ENCODE assay signal across 17 mouse cellular contexts in genomic region chr13:15677106-15677760, GRCm38 (mm10).
A peak's percentile ranks its signal among the peaks of the same experiment; 100 is the strongest.
DNase-seq lines count a peak whose midpoint lies in the region; ATAC-seq and TF ChIP-seq lines count a peak whose summit lies in the region.
"Had no signal": no experiment of that assay in that cellular context is flagged by ENCODE, and none has a peak within 500 bp of the region (broad histone marks: within the 10 kb centered on the region; RNA-seq: fewer than 3 reads in every experiment).

No protein-coding gene starts in this region.

- ATAC-seq in forebrain, embryonic 11.5 days (replicated peaks; ENCODE audit: low FRiP score): 0 out of 2 replicates have a peak, but pooled peaks have one; percentile 23
- ATAC-seq in forebrain, embryonic 13.5 days: peak; percentile 90
- ATAC-seq in intestine, postnatal 0 days: 0 out of 2 replicates have a peak, but pooled peaks have one; percentile 29
- ATAC-seq in CD4-positive, CD25-positive, alpha-beta regulatory T cell, adult 4 months: no peak
- no peak for ATAC-seq in megakaryocyte progenitor cell, adult 5-6 weeks (replicated peaks; ENCODE audit: poor library complexity)
- ATAC-seq: liver, embryonic 12.5 days had no signal

- H3K4me3 ChIP-seq in forebrain, embryonic 11.5 days (ENCODE audit: low read depth, low read length): no peak overlapping the region
- H3K4me3 ChIP-seq in forebrain, embryonic 10.5 days: no peak overlapping the region
- no peak overlapping the region for H3K4me3 ChIP-seq in forebrain, embryonic 13.5 days
- no peak overlapping the region for H3K4me3 ChIP-seq in intestine, postnatal 0 days (ENCODE audit: low read depth, low read length)
- H3K4me3 ChIP-seq: embryonic facial prominence, embryonic 15.5 days; heart, embryonic 12.5 days; kidney, embryonic 15.5 days; limb, embryonic 10.5 days; liver, embryonic 12.5 days; lung, embryonic 15.5 days had no signal

- WGBS in forebrain, embryonic 11.5 days: 94% methylated on average over 4 of the region's 4 CpGs
- 94% methylated on average over 4 of the region's 4 CpGs for WGBS in forebrain, embryonic 10.5 days
- 74% methylated on average over 4 of the region's 4 CpGs for WGBS in forebrain, embryonic 13.5 days
- 91% methylated on average over 4 of the region's 4 CpGs for WGBS in intestine, postnatal 0 days

- H3K4me1 ChIP-seq in forebrain, embryonic 11.5 days (replicated peaks; ENCODE audit: control insufficient read depth, insufficient read depth, low read length): no peaks in the 10 kb centered on the region
- peaks cover 4% of the 10 kb centered on the region; the same call in 1 of the 2 replicates for H3K4me1 ChIP-seq in forebrain, embryonic 10.5 days
- H3K4me1 ChIP-seq in forebrain, embryonic 13.5 days: peaks cover 15% of the 10 kb centered on the region
- H3K4me1 ChIP-seq in intestine, postnatal 0 days (replicated peaks; ENCODE audit: control insufficient read depth, insufficient read depth, low read length): no peaks in the 10 kb centered on the region; the same call in 1 of the 2 replicates
- H3K4me1 ChIP-seq: embryonic facial prominence, embryonic 15.5 days; heart, embryonic 12.5 days; kidney, embryonic 15.5 days; limb, embryonic 10.5 days; liver, embryonic 12.5 days; lung, embryonic 15.5 days had no signal

- no peak for DNase-seq in forebrain, embryonic 11.5 days (ENCODE audit: low spot score)
- no peak for DNase-seq in forebrain, embryonic 10.5 days (ENCODE audit: extremely low spot score, low spot score)
- DNase-seq in layer of hippocampus, adult 8-10 months (ENCODE audit: low spot score in 2 of 2): peak; percentile 13 to 17
- no peak for DNase-seq in layer of hippocampus, adult 9-10 months (ENCODE audit: low spot score)
- DNase-seq: cerebellum, adult 2 months; gastrocnemius, postnatal 36 days; thymus, postnatal 25 days had no signal

- no peak for TF ChIP-seq CTCF in intestine, postnatal 0 days (IDR thresholded peaks at IDR 0.05; ENCODE audit: low read depth)

- H3K27me3 ChIP-seq in forebrain, embryonic 11.5 days (ENCODE audit: control insufficient read depth, insufficient read depth, low read length): no peaks in the 10 kb centered on the region
- H3K27me3 ChIP-seq in forebrain, embryonic 10.5 days (ENCODE audit: poor library complexity, severe bottlenecking): no peaks in the 10 kb centered on the region
- H3K27me3 ChIP-seq in forebrain, embryonic 13.5 days: no peaks in the 10 kb centered on the region
- no peaks in the 10 kb centered on the region for H3K27me3 ChIP-seq in intestine, postnatal 0 days (replicated peaks; ENCODE audit: control insufficient read depth, insufficient read depth, low read length)
- H3K27me3 ChIP-seq: embryonic facial prominence, embryonic 15.5 days; kidney, embryonic 15.5 days; liver, embryonic 12.5 days; lung, embryonic 15.5 days had no signal

- H3K9ac ChIP-seq in forebrain, embryonic 11.5 days (ENCODE audit: low read length): no peak overlapping the region
- no peak overlapping the region for H3K9ac ChIP-seq in forebrain, embryonic 13.5 days
- no peak overlapping the region for H3K9ac ChIP-seq in intestine, postnatal 0 days (ENCODE audit: low read depth, low read length)
- H3K9ac ChIP-seq: embryonic facial prominence, embryonic 15.5 days; heart, embryonic 12.5 days; kidney, embryonic 15.5 days; liver, embryonic 12.5 days; lung, embryonic 15.5 days had no signal

- H3K4me2 ChIP-seq in forebrain, embryonic 11.5 days (ENCODE audit: low read depth, low read length, severe bottlenecking): no peak overlapping the region
- no peak overlapping the region for H3K4me2 ChIP-seq in forebrain, embryonic 13.5 days
- no peak overlapping the region for H3K4me2 ChIP-seq in intestine, postnatal 0 days (replicated peaks; ENCODE audit: low read depth)
- H3K4me2 ChIP-seq: embryonic facial prominence, embryonic 15.5 days; heart, embryonic 12.5 days; kidney, embryonic 15.5 days; liver, embryonic 12.5 days; lung, embryonic 15.5 days had no signal

- no peaks in the 10 kb centered on the region; the same call in 1 of the 2 replicates for H3K36me3 ChIP-seq in forebrain, embryonic 11.5 days (ENCODE audit: control insufficient read depth, insufficient read depth, low read length)
- peaks cover 77% of the 10 kb centered on the region for H3K36me3 ChIP-seq in forebrain, embryonic 10.5 days (replicated peaks)
- peaks cover 3% of the 10 kb centered on the region; the same call in 1 of the 2 replicates for H3K36me3 ChIP-seq in forebrain, embryonic 13.5 days (ENCODE audit: poor library complexity, severe bottlenecking)
- no peaks in the 10 kb centered on the region for H3K36me3 ChIP-seq in intestine, postnatal 0 days (ENCODE audit: control insufficient read depth, insufficient read depth)
- H3K36me3 ChIP-seq: embryonic facial prominence, embryonic 15.5 days; heart, embryonic 12.5 days; liver, embryonic 12.5 days; lung, embryonic 15.5 days had no signal

- no peaks in the 10 kb centered on the region for H3K9me3 ChIP-seq in forebrain, embryonic 11.5 days (ENCODE audit: control insufficient read depth, low read length)
- H3K9me3 ChIP-seq in forebrain, embryonic 10.5 days: no peaks in the 10 kb centered on the region
- H3K9me3 ChIP-seq in forebrain, embryonic 13.5 days (replicated peaks): no peaks in the 10 kb centered on the region
- H3K9me3 ChIP-seq in intestine, postnatal 0 days (ENCODE audit: control insufficient read depth): no peaks in the 10 kb centered on the region
- H3K9me3 ChIP-seq: embryonic facial prominence, embryonic 15.5 days; heart, embryonic 12.5 days; kidney, embryonic 15.5 days; limb, embryonic 10.5 days; liver, embryonic 12.5 days; lung, embryonic 15.5 days had no signal

- H3K27ac ChIP-seq in forebrain, embryonic 11.5 days (ENCODE audit: low read depth, low read length): no peak overlapping the region
- H3K27ac ChIP-seq in forebrain, embryonic 10.5 days: no peak overlapping the region
- H3K27ac ChIP-seq in forebrain, embryonic 13.5 days: no peak overlapping the region; the same call in 1 of the 2 replicates
- no peak overlapping the region for H3K27ac ChIP-seq in intestine, postnatal 0 days (ENCODE audit: low read depth, low read length)
- H3K27ac ChIP-seq: embryonic facial prominence, embryonic 15.5 days; kidney, embryonic 15.5 days; limb, embryonic 10.5 days; liver, embryonic 12.5 days; lung, embryonic 15.5 days had no signal

Comparison
In these comparisons a context has a peak if more than half of its experiments do, and no peak if none do; other contexts are left out.
1. DNase-seq: peak in layer of hippocampus, adult 8-10 months (2 of 2); none in forebrain, embryonic 11.5 days (single experiment), forebrain, embryonic 10.5 days (single experiment) and layer of hippocampus, adult 9-10 months (single experiment).
2. ATAC-seq: peak in forebrain, embryonic 11.5 days (single experiment), forebrain, embryonic 13.5 days (single experiment) and intestine, postnatal 0 days (single experiment); none in CD4-positive, CD25-positive, alpha-beta regulatory T cell, adult 4 months (single experiment) and megakaryocyte progenitor cell, adult 5-6 weeks (single experiment).